Mouse (Mus musculus) adrenal gland (tissue): ENCODE measurements around the gene Agap2.
"Not testable (repeated sequence)": the region's sequence is repeated elsewhere in the genome, so short reads cannot be mapped to it uniquely, and the experiment has no call there.

ENCODE experiments used
- intact Hi-C: fragments of 180-260 bp; cut with DNase I; formaldehyde crosslinking; loops from one replicate; pipeline ENCODE4 v1.15.1; 2025

Agap2 gene

GRCm38 (mm10) chr10:127132469-127132868, 57.4 kb downstream of the Agap2 start:
- intact Hi-C loops = no loop called here

- intact Hi-C loops = not testable (repeated sequence)
Observed at GRCm38 (mm10) chr10:127134394-127135035, 59.4 kb downstream of the Agap2 start.

- intact Hi-C loops = no loop called here
Observed at GRCm38 (mm10) chr10:127135118-127135836, 60.2 kb downstream of the Agap2 start.

- intact Hi-C loops = no loop called here
Observed at GRCm38 (mm10) chr10:127136510-127136909, 61.4 kb downstream of the Agap2 start.

- intact Hi-C loops = no loop called here
Observed at GRCm38 (mm10) chr10:127137896-127138295, 62.8 kb downstream of the Agap2 start.

- intact Hi-C loops = no loop called here
Observed at GRCm38 (mm10) chr10:127138328-127139141, 63.5 kb downstream of the Agap2 start.

- intact Hi-C loops = no loop called here
Observed at GRCm38 (mm10) chr10:127140971-127141370, 65.9 kb downstream of the Agap2 start.

GRCm38 (mm10) chr10:127141500-127141899, 66.4 kb downstream of the Agap2 start:
- intact Hi-C loops = no loop called here
